Comparison of ENCODE assay signal across 7 mouse cellular contexts in genomic region chr9:96838864-96839263, GRCm38 (mm10). TPM values are rescaled to one million over a fixed set of nuclear protein-coding genes. Genes with fewer than 3 reads are reported as not detected.
DNase-seq lines count a peak whose midpoint lies in the region; ATAC-seq and TF ChIP-seq lines count a peak whose summit lies in the region.

No protein-coding gene starts in this region.

- H3K4me2 ChIP-seq in forebrain, embryonic 13.5 days = no peak overlapping the region

- DNase-seq in spleen, postnatal 36 days (ENCODE audit: low spot score in 2 of 2) = peak; percentile 53 to 54
- DNase-seq in spleen, adult 12 weeks (ENCODE audit: low spot score) = no peak
- peak; percentile 75 for DNase-seq in brain, embryonic 14.5 days (ENCODE audit: low read depth)
- peak; percentile 41 for DNase-seq in kidney, adult 9 months
- no peak for DNase-seq in ovary, adult 18-20 months (ENCODE audit: low spot score)

- peak; percentile 55 for ATAC-seq in forebrain, embryonic 13.5 days
- peak; percentile 76 for ATAC-seq in megakaryocyte-erythroid progenitor cell, adult 5-6 weeks (replicated peaks; ENCODE audit: low FRiP score, low TSS enrichment, poor library complexity, severe bottlenecking)

- peak; percentile 71; the same call in 1 of the 2 replicates for TF ChIP-seq CTCF in brain, embryonic 14.5 days (IDR thresholded peaks at IDR 0.05; ENCODE audit: borderline replicate concordance, extremely low read depth, insufficient read depth, insufficient read length)

- H3K27ac ChIP-seq in forebrain, embryonic 13.5 days = peak overlapping the region; percentile 72

- no peaks in the 10 kb centered on the region for H3K27me3 ChIP-seq in forebrain, embryonic 13.5 days

- H3K36me3 ChIP-seq in forebrain, embryonic 13.5 days (ENCODE audit: poor library complexity, severe bottlenecking) = peaks cover 29% of the 10 kb centered on the region; the same call in 1 of the 2 replicates

- H3K9me3 ChIP-seq in forebrain, embryonic 13.5 days (replicated peaks) = peaks cover 5% of the 10 kb centered on the region; the same call in 1 of the 2 replicates

- H3K4me1 ChIP-seq in forebrain, embryonic 13.5 days = peaks cover 27% of the 10 kb centered on the region

- H3K4me3 ChIP-seq in forebrain, embryonic 13.5 days = no peak overlapping the region

- H3K9ac ChIP-seq in forebrain, embryonic 13.5 days = no peak overlapping the region

- 37% methylated on average over 10 of the region's 10 CpGs for WGBS in forebrain, embryonic 13.5 days

- no peak for TF ChIP-seq POLR2A in brain, embryonic 14.5 days (IDR thresholded peaks at IDR 0.05; ENCODE audit: borderline replicate concordance, extremely low read depth, insufficient read depth, insufficient read length, poor library complexity, severe bottlenecking)

RNA-seq across cellular contexts. Expression of gene Pxylp1, which starts 53.6 kb away (rescaled TPM):
- 29.1 and 40.1 TPM in 2 replicates for polyA plus RNA-seq in brain, embryonic 14.5 days (2012; rRNA removed)
- 47.2 and 49.2 TPM in 2 replicates for polyA plus RNA-seq in forebrain, embryonic 13.5 days (2015; fragmentation: Nextera tagmentation; extraction: Ambion mirVana)
- total RNA-seq in megakaryocyte-erythroid progenitor cell, adult 5-6 weeks (2014; fragmentation: Nextera tagmentation) = 1.9 and 2.5 TPM in 2 replicates
- total RNA-seq in megakaryocyte-erythroid progenitor cell, adult 5-6 weeks (2017) = 1.4 and 5.2 TPM in 2 replicates

Comparison
In these comparisons a context has a peak if more than half of its experiments do, and no peak if none do; other contexts are left out.
1. DNase-seq: peak in spleen, postnatal 36 days (2 of 2), brain, embryonic 14.5 days (single experiment) and kidney, adult 9 months (single experiment); none in spleen, adult 12 weeks (single experiment) and ovary, adult 18-20 months (single experiment).